Mouse (Mus musculus): Measurements from ENCODE around the gene Vps53. TPM values are rescaled to one million over a fixed set of nuclear protein-coding genes. Genes with fewer than 3 reads are reported as not detected.

The Vps53 gene
- total RNA-seq, 2 experiments from 2014 or later = 36.1 to 42.0 TPM

DNA sequence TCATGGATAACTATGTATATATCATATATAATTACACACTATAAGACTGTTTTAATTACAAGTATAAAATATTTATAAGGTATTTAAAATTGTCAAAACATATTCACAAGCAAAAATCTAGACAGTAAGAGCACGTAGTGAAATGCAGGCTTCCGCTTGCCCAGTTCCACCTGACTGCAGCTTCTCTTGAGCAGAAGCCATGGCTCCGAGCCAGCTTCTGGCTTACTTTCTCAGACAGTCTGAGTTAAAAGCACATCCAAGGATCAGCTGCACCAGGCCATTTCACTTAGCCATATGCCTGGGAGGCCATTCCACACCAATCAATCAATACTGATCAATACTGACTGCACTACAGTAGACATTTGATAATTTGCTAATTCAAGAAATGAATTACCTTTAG is 10.5 kb downstream of the Vps53 start:
- peak; percentile 23 for DNase-seq

DNA sequence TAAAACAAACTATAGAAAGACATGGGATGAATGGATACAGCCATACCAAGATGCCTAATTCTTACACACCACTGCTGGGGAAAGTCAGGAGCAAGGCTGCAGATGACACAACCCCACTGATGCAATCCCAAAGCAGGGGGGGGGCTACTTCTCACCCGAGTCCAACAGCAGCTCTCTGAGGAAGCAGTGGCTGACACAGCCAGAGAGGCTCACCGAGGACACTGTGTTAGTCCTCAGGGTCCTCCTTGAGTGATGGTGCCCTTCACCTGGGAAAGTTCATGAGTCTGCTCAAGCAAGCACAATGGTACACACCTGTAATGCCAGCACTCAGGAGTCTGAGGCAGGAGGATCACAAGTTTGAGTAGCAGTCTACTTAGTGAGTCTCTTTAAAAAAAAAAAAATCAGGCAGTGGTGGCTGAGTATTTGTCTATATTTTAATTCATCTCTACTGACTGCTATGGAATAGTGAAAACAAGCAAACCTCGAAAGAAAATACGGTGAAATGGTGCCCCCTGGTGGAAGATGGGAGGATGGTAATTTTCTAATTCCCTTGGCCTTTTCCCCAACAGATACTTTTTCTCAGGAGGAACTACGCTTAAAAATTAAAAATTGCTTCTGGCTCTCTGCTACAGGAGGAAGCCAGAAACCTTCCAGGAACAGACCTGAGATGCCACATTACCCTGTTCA is 12.2 kb downstream of the Vps53 start:
- peak; percentile 87 for DNase-seq

DNA sequence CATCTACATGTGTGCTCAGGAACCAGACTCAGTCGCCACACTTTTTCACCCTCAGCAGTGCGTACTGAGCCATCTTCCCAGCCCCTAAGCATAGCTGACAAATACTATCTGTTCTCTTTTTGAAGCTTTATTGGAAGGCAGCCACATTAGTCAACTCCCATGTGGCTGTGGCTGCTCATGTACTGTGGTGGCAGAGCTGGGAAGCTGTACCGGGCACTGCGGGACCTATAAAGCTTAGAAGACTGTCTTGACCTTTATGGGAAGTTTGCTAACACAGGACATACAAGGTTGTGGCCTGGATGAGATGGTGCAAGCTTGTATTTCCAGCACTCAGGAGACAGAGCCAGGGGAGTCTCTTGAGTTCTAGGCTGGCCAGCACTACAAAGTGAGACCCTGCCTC is 12.8 kb downstream of the Vps53 start:
- peak; percentile 50 for DNase-seq

DNA sequence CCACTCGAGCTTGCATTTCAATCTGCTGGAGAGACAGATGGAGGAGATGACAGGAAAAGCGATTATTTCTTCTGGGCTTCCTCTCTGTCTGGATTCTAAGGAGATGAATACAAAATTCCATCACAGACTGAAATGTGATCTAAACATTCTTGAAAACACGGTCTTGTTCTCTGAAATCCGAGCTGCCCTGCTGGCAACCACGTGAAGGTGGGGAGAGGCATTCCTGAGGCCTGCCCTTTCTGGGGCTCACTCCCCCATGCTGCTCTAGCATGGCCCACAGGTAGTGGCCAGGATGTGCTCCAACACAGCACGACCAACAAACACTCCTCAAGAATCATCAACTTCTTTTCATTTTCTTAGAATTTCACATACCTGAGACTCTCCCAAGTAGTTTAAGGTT is 19.2 kb downstream of the Vps53 start:
- no peak for DNase-seq

DNA sequence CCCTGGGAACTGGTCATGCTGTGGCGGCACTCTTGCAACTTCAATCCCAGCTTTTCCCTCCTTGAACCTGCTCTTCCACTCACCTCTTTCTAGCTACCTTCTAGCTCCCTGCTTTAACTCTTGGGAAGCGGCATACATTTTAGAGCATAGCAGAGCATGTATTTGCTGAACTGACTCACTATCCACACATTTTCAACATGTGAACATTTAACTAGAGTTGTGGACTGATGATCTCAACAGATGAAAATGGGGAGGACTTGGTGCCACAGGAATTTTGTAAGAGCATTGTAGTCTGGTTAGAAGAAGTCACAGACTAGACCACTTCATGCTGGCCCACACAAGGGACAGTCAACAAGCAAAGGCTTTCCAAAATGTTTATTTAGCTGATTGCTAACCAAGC is 21.1 kb downstream of the Vps53 start:
- no peak for DNase-seq

DNA sequence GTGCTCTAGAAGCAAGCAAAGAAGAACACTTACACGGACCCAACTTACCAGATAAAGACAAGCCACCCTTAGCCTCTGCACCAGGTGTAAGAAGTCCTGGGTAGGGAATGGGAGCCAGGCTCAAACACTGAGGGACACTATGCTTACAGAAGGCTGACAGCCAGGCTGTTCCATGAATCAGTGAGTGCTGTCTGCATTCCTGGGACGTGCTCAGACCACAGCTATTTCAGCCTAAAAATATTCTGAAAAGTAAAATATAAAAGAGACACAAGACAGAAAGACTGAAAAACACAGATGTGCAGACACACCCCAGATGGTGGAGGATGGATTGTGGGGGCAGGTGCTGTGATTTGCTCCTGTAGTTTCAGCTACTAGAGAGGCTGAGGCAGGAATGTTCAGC is 24.6 kb downstream of the Vps53 start:
- DNase-seq = no peak

DNA sequence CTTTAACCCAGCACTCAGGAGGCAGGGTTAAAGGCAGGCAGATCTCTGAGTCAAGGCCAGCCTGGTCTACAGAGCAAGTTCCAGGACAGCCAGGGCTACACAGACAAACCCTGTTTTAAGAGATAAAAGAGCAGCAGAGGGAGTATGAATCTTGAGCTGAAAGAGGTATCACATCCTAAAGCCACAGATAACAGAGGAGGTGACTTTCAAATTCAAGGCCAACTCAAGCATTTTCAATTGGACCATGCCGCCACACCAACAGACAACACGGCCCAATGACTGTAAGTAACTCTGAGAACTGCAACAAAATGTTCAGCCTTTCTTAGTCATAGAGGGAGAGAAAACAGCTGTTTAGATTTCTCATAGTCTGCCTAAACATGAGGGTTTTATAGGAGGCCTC is 25.2 kb downstream of the Vps53 start:
- no peak for DNase-seq

DNA sequence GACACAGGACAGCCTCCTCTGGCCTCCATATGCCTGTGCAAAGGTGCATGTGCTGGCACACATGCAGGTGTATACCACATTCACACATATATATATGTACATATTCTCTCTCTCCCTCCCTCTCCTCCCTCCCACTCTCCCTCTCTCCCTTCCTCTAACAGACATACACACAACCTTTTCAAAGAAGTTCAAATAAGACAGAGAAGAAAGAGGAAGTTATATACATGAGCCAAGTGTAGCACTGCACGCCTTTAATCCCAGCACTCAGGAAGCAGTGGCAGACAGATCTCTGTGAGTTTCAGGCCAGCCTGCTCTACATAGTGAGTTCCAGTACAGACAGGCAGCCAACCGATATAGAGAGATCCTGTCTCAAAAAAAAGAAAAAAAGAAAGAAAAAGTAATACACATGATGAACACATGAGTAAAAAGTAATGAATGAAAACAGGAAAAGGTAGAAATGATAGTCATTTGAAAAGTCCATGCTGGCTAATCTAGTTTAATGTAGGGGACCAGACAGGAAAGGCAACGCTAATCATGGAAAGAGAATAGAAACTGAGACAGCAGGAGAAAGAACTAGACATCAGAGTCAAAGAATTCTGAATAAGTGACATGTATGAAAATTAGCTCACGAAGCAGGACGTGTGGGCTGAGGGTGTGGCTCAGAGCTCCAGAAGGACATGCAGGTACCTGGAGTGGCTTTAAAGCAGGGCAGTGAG is 26.1 kb downstream of the Vps53 start:
- DNase-seq = no peak

DNA sequence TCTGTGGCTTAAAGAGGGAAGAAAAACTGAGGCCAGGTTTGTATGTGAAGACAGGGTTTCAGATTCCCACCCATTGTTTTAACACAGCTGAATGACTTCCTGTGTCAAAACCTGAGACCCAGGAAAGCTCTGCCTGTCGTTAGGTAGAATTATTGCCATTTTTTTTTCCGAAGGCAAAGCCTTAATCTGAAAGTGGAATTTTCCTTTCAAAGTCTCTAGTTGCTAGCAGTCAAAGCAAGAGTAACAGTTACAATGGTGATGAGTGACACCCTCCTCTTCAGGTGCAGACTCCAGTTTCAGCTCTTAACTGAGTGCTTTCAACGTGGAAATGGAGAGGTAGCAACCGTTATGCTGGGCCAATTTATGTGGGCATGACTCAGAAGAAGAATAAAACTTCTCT is 28.5 kb downstream of the Vps53 start:
- DNase-seq = no peak

DNA sequence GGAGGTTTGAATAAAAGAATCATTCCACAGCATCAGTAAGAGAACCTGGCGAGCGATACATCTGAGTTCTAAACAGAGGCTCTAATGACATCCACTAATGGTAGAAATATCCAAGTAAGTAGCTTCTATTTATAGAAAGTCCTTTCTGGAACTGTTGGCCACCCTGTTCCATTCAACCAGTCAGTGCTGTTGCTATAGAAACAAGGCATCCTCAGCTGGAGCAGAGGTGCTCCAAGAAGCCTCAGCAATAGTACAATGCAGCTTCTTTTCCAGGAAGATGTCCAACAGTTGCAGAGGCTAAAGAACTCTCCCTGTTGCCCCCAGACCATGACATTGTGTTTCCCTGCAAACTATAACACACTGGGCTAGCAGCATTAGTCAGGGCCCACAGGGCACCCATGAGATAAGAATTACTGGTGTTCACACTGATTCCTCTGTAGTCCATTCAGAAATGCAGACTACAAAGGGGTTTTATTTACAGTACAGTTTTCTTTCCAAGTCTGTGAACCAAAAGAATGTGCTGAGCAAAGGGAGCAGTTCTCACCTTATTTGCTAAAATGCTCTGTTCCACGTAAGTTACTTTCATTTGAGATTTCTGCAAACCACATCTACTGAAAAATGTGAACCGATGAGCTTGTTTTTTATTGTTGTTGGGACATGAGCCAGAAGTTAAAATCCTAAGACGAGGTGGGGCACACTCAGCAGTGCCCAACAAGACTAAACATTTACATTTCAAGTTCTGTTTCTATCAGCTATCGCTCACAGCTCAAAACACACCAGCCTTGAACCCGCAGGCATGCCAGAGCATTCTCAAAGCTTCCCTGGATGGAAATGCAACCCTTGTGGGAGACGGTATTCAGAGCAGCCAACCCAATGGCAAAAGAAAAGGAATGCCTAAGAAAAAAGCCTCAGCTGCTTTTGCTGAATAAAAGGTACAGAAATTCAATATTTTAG is 31.1 kb downstream of the Vps53 start:
- no peak for DNase-seq

DNA sequence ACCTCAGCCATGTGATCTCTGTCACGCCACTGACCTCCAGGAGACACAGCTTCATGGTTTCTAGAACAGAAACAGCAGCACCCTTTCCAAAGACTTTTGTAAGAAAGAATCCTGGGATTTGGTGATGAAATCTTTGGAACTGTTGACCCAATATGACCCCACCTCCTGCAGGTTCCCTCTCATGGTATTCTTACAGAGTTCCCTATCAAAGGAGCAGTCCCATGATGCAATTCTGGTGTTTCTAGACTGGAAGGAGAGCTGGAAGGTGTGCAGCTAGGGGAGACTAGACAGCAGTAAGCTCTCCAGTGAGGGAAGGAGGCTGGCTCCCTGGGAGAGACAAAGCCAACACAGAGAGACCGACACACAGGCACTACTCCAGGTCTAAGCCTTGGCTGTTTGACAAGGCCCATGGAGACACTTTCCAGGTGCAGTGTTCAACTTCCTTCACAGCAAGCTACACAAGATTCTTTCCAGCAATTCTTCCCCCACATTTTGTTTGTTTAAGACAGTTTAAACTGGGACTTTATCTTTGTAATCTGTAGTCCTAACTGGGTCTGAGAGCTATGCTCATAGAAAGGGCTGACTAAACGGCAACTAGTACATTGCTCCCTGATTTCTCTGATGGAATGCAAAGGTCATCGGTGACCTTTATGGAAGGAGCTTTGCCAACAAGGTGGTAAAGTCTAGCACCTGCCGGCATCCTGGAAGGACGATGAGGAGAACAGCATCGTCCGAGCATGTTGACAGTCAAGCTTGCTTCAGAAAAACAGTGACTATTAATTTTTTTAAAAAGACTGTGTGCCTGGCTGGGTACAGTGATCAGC is 33.0 kb downstream of the Vps53 start:
- peak; percentile 13 for DNase-seq

DNA sequence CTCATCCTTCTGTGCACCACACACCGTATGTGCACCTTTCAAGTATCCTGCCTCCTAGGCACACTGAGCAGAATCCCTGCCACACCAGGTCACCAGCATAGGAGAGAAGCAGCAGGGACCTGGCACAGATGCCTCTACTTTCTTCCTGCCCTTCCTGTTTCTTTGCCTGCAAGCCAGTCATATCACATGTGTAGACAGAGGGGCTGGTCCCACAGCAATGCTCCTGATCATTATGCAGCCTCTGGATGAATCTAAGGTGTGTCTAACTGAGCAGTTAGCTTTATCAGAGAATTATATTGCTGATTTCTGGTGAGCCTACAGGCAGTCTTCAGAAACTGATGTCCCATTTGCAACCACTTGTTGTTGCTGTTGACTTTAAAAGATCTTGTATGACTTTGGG is 34.3 kb downstream of the Vps53 start:
- no peak for DNase-seq

DNA sequence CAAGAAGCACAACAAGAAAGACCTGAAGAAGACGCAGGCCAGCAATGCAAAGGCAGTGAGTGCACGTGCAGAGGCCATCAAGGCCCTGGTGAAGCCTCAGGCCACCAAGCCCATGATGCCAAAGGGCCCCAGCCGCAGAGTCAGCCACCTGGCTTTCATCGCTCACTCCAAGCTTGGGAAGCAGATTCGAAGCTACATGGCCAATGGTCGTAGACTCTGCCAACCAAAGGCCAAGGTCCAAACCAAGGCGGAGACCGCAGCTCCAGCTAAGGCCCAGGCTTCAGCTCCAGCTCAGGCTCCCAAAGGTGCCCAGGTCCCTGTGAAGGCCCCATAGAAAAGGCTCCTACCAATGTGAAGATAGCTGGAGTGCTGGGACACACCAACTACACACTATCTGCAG is 35.1 kb downstream of the Vps53 start:
- peak; percentile 14 for DNase-seq

DNA sequence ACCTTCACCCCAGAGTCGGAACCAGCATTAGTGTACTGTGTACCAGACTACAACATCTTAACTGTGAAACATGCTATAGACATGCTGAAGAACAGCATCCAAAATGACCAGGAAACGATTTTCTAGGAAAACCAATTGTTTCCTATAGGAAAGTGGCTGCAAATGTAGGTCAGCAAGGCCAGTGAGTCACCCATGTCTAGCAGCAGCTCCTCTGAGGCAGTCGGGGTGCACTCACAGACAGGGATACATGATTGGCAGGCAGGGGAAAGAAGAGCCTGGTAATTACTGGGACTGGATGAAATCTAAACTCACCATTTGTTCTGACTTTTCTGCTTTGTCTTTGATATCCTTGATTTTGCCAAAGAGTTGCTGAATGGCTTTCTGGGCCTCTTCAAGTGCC is 41.5 kb downstream of the Vps53 start:
- DNase-seq = no peak

DNA sequence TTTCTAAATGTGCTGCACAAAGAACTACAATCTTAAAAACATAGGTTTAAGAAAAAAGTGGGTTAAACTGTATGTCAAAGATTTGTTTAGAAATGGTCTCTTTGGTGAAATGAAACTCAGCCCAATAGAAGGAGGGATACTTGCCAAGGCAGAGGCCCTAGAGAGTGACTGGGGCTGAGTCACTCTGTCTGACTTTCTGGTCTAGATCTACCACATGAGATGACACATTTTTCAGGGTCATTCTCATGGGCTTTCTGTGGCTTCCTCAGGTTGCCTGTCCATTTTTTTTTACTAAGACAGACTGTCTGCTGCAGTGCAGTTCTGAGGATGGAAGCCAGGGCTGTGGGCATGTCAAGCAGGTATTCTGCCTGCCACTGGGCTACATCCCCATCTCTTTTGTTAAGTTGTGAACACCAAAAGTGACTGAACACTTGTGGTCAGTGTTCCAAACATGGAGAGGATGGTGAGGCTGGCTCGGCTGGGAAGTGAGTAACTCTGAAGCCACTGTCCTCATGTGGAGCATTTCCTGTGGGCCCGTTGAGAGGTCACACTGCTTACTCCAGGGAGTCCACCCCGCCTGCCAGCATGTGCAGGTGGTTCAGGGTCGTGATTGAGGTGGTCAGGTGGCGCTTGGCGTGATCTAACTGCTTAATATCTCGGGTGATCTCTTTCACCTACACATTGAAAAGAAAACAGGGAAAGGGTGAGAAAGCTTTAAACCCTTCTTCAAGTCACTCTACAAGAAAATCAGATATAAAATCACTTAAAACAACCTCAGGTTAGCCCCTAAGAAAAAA is 43.6 kb downstream of the Vps53 start:
- DNase-seq = peak; percentile 45

DNA sequence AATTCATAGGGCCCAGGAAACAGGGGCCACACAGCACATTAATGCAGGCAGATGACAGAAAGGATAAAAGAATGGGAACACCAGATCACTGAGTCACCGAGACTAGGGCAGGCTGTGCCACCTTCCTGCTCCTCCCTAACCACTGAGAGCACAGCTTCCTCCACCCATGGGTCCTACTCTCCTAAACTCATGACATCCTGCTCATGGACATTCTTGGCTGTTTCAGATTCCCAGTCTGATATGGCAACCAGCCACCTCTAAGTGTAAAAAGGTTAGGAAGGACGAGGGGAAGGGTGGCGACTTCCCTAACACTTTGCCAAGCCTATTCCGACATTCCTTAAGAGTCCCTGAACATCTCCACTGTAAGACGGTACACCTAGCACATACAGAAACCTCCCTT is 48.6 kb downstream of the Vps53 start:
- peak; percentile 22 for DNase-seq

DNA sequence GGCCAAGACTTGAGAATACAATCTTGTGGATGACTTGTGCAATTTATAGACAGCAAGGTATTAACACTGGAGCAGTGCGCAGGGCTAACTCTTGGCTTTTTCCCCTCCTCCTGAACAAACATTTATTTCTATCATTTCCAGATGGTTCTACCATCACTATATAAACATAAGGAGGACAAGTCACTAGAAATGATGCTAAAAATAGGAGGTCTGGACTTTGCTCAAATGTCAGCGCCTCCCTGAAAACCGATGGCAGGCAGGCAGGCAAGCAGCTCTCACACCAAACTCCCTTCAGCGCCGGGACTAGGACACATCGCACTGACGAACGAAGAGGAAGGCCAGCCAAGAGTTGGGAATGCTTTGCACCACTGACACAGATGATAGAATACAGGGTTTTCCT is 54.1 kb downstream of the Vps53 start:
- DNase-seq = no peak

DNA sequence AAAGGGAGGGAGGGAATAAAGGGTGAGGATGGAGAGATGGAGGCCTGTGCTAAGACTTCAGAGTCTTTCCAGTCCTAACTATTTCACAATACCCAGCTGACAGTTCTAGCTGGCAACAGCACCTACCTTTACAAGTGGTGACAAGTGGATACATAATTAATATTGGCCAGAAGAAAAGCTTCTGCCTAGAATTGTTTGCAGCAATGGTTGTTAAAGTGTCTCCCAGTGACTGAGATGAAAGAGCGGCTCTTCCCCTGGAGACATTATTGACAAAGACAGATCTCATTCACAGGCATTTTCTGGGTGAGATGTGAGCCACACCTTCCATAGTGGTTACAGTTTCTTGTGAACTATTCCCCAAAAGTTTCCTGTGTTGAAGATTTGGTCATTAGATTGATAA is 55.9 kb downstream of the Vps53 start:
- no peak for DNase-seq

DNA sequence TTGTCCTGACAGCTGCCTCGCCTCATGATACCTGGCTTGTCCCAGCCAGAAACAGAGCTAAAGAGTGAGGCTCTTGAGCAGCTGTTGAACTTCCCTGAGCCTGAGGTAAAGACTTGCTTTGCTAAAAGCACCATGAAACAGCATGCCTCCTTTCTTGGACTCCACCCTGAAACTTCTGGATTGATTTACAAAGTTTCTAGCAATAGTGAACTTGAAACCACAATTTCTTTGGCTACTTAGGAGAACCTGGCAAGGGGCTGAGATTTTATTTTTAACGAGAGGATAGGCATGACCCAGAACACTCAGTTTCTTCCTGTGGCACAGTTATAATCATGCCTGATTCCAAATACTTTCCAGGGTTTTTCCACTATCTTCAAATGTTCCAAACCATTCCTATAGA is 56.9 kb downstream of the Vps53 start:
- no peak for DNase-seq

DNA sequence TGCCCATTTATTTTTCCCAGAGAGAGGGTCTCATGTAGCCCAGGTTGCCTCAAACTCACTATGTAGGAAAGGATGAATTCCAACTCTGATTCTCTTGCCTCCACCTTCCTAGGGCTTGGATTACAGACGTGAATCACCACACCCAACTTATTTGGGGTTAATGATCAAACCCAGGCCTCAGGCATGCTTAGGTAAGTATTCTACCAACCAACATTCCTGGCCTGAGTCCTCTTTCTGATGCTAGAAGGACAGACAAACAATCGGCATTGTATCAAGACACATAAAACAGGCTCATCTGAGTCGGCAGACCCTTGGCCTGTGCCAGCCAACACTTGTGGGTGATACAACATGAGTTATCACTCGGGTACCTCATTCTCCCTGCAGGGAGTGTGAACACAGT is 58.4 kb downstream of the Vps53 start:
- no peak for DNase-seq

DNA sequence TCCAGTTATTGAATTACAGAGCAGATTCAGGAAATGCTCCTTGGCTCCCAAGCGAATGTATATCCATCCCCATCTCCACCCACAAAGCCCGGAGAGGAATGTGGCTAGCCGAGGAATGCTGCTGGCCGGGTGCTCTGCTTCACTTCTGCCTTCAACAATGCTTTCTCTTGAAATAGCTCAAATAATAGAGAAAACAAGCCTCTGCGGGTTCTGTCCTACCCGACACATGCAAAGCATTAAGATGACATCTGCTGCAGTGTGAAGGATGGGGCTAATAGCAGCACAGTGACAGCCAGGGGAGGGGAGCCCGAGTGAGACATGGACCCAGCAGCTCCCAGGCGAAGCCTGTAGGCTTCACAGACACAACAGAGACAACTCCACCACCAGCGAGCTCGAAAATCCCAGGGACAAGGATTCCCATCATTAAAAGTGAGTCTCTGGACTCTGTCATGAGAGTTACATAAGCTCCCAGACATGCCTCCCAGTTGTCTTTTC is 59.0 kb downstream of the Vps53 start:
- DNase-seq = no peak
